Mouse (Mus musculus): ENCODE data around the gene Grm4. TPM values are rescaled to one million over a fixed set of nuclear protein-coding genes. Genes with fewer than 3 reads are reported as not detected.

The Grm4 gene
- polyA plus RNA-seq, 1 experiment from 2014 or later: 10.1 TPM

GRCm38 (mm10) chr17:27511125-27511735 lies 10.0 kb downstream of the Grm4 start:
- ATAC-seq (ENCODE audit: low FRiP score, low TSS enrichment) (no peak), DNase-seq (no peak)
- Histone ChIP-seq H3K4me3 (replicated peaks; ENCODE audit: low read depth, low read length) (peak overlapping the region; percentile 62), H3K27ac (replicated peaks; ENCODE audit: low read depth, low read length) (peak overlapping the region; percentile 77; the same call in 1 of the 2 replicates), H3K4me1 (ENCODE audit: control insufficient read depth, insufficient read depth, low read length) (peaks cover 17% of the 10 kb centered on the region), H3K36me3 (ENCODE audit: control insufficient read depth, insufficient read depth, low read length) (no peaks in the 10 kb centered on the region), H3K9me3 (ENCODE audit: control insufficient read depth, low read length) (no peaks in the 10 kb centered on the region), H3K9ac (replicated peaks; ENCODE audit: low read length) (peak overlapping the region; percentile 80; the same call in 1 of the 2 replicates), H3K4me2 (ENCODE audit: low read length) (peak overlapping the region; percentile 94), H3K27me3 (ENCODE audit: control insufficient read depth, insufficient read depth, low read length) (peaks cover 20% of the 10 kb centered on the region)
- 85% methylated on average over 7 of the region's 7 CpGs for WGBS

GRCm38 (mm10) chr17:27510258-27511124 lies 10.7 kb downstream of the Grm4 start:
- DNase-seq (no peak), ATAC-seq (ENCODE audit: low FRiP score, low TSS enrichment) (no peak)
- WGBS: 51% methylated on average over 9 of the region's 9 CpGs

GRCm38 (mm10) chr17:27509056-27509455 lies 12.1 kb downstream of the Grm4 start:
- no peak overlapping the region for H3K9ac ChIP-seq (replicated peaks; ENCODE audit: low read length)
- H3K27ac ChIP-seq (replicated peaks; ENCODE audit: low read depth, low read length): no peak overlapping the region
- WGBS: 80% methylated on average over 5 of the region's 5 CpGs
- no peaks in the 10 kb centered on the region for H3K9me3 ChIP-seq (ENCODE audit: control insufficient read depth, low read length)
- no peak overlapping the region for H3K4me2 ChIP-seq (ENCODE audit: low read length)
- peaks cover 11% of the 10 kb centered on the region for H3K27me3 ChIP-seq (ENCODE audit: control insufficient read depth, insufficient read depth, low read length)
- DNase-seq: no peak
- H3K4me1 ChIP-seq (ENCODE audit: control insufficient read depth, insufficient read depth, low read length): peaks cover 32% of the 10 kb centered on the region
- H3K4me3 ChIP-seq (replicated peaks; ENCODE audit: low read depth, low read length): no peak overlapping the region
- no peaks in the 10 kb centered on the region for H3K36me3 ChIP-seq (ENCODE audit: control insufficient read depth, insufficient read depth, low read length)
- no peak for ATAC-seq (ENCODE audit: low FRiP score, low TSS enrichment)

More at GRCm38 (mm10) chr17:27510258-27511124, 10.7 kb downstream of the Grm4 start:
- Histone ChIP-seq H3K36me3 (ENCODE audit: control insufficient read depth, insufficient read depth, low read length) (no peaks in the 10 kb centered on the region), H3K4me1 (ENCODE audit: control insufficient read depth, insufficient read depth, low read length) (peaks cover 24% of the 10 kb centered on the region), H3K4me3 (replicated peaks; ENCODE audit: low read depth, low read length) (0 out of 2 replicates have a peak overlapping the region, but pooled peaks have one; percentile 62), H3K27me3 (ENCODE audit: control insufficient read depth, insufficient read depth, low read length) (peaks cover 20% of the 10 kb centered on the region), H3K4me2 (ENCODE audit: low read length) (peak overlapping the region; percentile 94), H3K9me3 (ENCODE audit: control insufficient read depth, low read length) (no peaks in the 10 kb centered on the region), H3K27ac (replicated peaks; ENCODE audit: low read depth, low read length) (no peak overlapping the region), H3K9ac (replicated peaks; ENCODE audit: low read length) (no peak overlapping the region)

GRCm38 (mm10) chr17:27508513-27508912 lies 12.7 kb downstream of the Grm4 start:
- H3K9ac ChIP-seq (replicated peaks; ENCODE audit: low read length): no peak overlapping the region
- ATAC-seq (ENCODE audit: low FRiP score, low TSS enrichment): no peak
- no peak overlapping the region for H3K4me3 ChIP-seq (replicated peaks; ENCODE audit: low read depth, low read length)
- 64% methylated on average over 5 of the region's 5 CpGs for WGBS
- peaks cover 5% of the 10 kb centered on the region; the same call in 1 of the 2 replicates for H3K27me3 ChIP-seq (ENCODE audit: control insufficient read depth, insufficient read depth, low read length)
- no peaks in the 10 kb centered on the region for H3K9me3 ChIP-seq (ENCODE audit: control insufficient read depth, low read length)
- no peak for DNase-seq
- peaks cover 38% of the 10 kb centered on the region for H3K4me1 ChIP-seq (ENCODE audit: control insufficient read depth, insufficient read depth, low read length)
- H3K36me3 ChIP-seq (ENCODE audit: control insufficient read depth, insufficient read depth, low read length): no peaks in the 10 kb centered on the region
- H3K27ac ChIP-seq (replicated peaks; ENCODE audit: low read depth, low read length): no peak overlapping the region
- no peak overlapping the region for H3K4me2 ChIP-seq (ENCODE audit: low read length)

GRCm38 (mm10) chr17:27508002-27508401 lies 13.2 kb downstream of the Grm4 start:
- Histone ChIP-seq H3K4me1 (ENCODE audit: control insufficient read depth, insufficient read depth, low read length) (peaks cover 43% of the 10 kb centered on the region), H3K9ac (replicated peaks; ENCODE audit: low read length) (no peak overlapping the region), H3K27me3 (ENCODE audit: control insufficient read depth, insufficient read depth, low read length) (peaks cover 5% of the 10 kb centered on the region; the same call in 1 of the 2 replicates), H3K36me3 (ENCODE audit: control insufficient read depth, insufficient read depth, low read length) (no peaks in the 10 kb centered on the region), H3K9me3 (ENCODE audit: control insufficient read depth, low read length) (no peaks in the 10 kb centered on the region), H3K4me3 (replicated peaks; ENCODE audit: low read depth, low read length) (no peak overlapping the region), H3K4me2 (ENCODE audit: low read length) (no peak overlapping the region), H3K27ac (replicated peaks; ENCODE audit: low read depth, low read length) (no peak overlapping the region)
- 34% methylated on average over 12 of the region's 12 CpGs for WGBS
- ATAC-seq (ENCODE audit: low FRiP score, low TSS enrichment): no peak
- no peak for DNase-seq

- 81% methylated on average over 7 of the region's 7 CpGs for WGBS
Observed at GRCm38 (mm10) chr17:27507591-27507945, 13.6 kb downstream of the Grm4 start.

GRCm38 (mm10) chr17:27506871-27507590 lies 14.2 kb downstream of the Grm4 start:
- 81% methylated on average over 7 of the region's 7 CpGs for WGBS
- Histone ChIP-seq H3K27ac (replicated peaks; ENCODE audit: low read depth, low read length) (no peak overlapping the region), H3K36me3 (ENCODE audit: control insufficient read depth, insufficient read depth, low read length) (no peaks in the 10 kb centered on the region), H3K4me2 (ENCODE audit: low read length) (no peak overlapping the region), H3K9ac (replicated peaks; ENCODE audit: low read length) (no peak overlapping the region), H3K4me3 (replicated peaks; ENCODE audit: low read depth, low read length) (no peak overlapping the region), H3K9me3 (ENCODE audit: control insufficient read depth, low read length) (no peaks in the 10 kb centered on the region), H3K27me3 (ENCODE audit: control insufficient read depth, insufficient read depth, low read length) (peaks cover 5% of the 10 kb centered on the region; the same call in 1 of the 2 replicates), H3K4me1 (ENCODE audit: control insufficient read depth, insufficient read depth, low read length) (peaks cover 52% of the 10 kb centered on the region)
- ATAC-seq (ENCODE audit: low FRiP score, low TSS enrichment): no peak
- DNase-seq: no peak

More at GRCm38 (mm10) chr17:27507591-27507945, 13.6 kb downstream of the Grm4 start:
- Histone ChIP-seq H3K9me3 (ENCODE audit: control insufficient read depth, low read length) (no peaks in the 10 kb centered on the region), H3K27ac (replicated peaks; ENCODE audit: low read depth, low read length) (no peak overlapping the region), H3K4me1 (ENCODE audit: control insufficient read depth, insufficient read depth, low read length) (peaks cover 46% of the 10 kb centered on the region), H3K9ac (replicated peaks; ENCODE audit: low read length) (no peak overlapping the region), H3K27me3 (ENCODE audit: control insufficient read depth, insufficient read depth, low read length) (peaks cover 5% of the 10 kb centered on the region; the same call in 1 of the 2 replicates), H3K4me3 (replicated peaks; ENCODE audit: low read depth, low read length) (no peak overlapping the region), H3K36me3 (ENCODE audit: control insufficient read depth, insufficient read depth, low read length) (no peaks in the 10 kb centered on the region), H3K4me2 (ENCODE audit: low read length) (no peak overlapping the region)
- DNase-seq: no peak
- no peak for ATAC-seq (ENCODE audit: low FRiP score, low TSS enrichment)

GRCm38 (mm10) chr17:27506362-27506761 lies 14.8 kb downstream of the Grm4 start:
- Histone ChIP-seq H3K27ac (replicated peaks; ENCODE audit: low read depth, low read length) (no peak overlapping the region), H3K36me3 (ENCODE audit: control insufficient read depth, insufficient read depth, low read length) (no peaks in the 10 kb centered on the region), H3K9me3 (ENCODE audit: control insufficient read depth, low read length) (no peaks in the 10 kb centered on the region), H3K27me3 (ENCODE audit: control insufficient read depth, insufficient read depth, low read length) (peaks cover 4% of the 10 kb centered on the region; the same call in 1 of the 2 replicates), H3K4me2 (ENCODE audit: low read length) (no peak overlapping the region), H3K4me1 (ENCODE audit: control insufficient read depth, insufficient read depth, low read length) (peaks cover 55% of the 10 kb centered on the region), H3K4me3 (replicated peaks; ENCODE audit: low read depth, low read length) (no peak overlapping the region), H3K9ac (replicated peaks; ENCODE audit: low read length) (no peak overlapping the region)
- ATAC-seq (ENCODE audit: low FRiP score, low TSS enrichment) (no peak), DNase-seq (no peak)
- 49% methylated on average over 11 of the region's 11 CpGs for WGBS
